Mouse (Mus musculus) forebrain, embryonic 14.5 days (tissue): Measurements from ENCODE around the gene Hecw2. TPM values are rescaled to one million over a fixed set of nuclear protein-coding genes. Genes with fewer than 3 reads are reported as not detected.
A peak's percentile ranks its signal among the peaks of the same experiment; 100 is the strongest.

Source experiments
- ATAC-seq: fragments of 200-750 bp; cut with Nextera tagmentation; 2 replicates; pipeline ENCODE4 v1.8.0; 2017; ENCODE audit warnings: mild to moderate bottlenecking, moderate library complexity
- DNase-seq: peaks from one replicate; pipeline ENCODE4 v3.0.0-alpha.2; 2015; ENCODE audit warnings: low spot score
- H3K27ac ChIP-seq: fragments of 300-500 bp; sonication (generic); 2 replicates; pipeline ENCODE4 v1.5.1; 2014; ENCODE audit warnings: low read depth, mild to moderate bottlenecking, control low read depth, low read length, moderate library complexity
- H3K27me3 ChIP-seq: fragments of 300-500 bp; sonication (generic); replicated peaks from 2 replicates; pipeline ENCODE4 v1.6.1; 2014; ENCODE audit warnings: low read length, control low read depth, mixed read lengths; ENCODE audit not compliant: control insufficient read depth, insufficient read depth
- H3K36me3 ChIP-seq: fragments of 300-500 bp; sonication (generic); 2 replicates; pipeline ENCODE4 v1.6.1; 2014; ENCODE audit warnings: low read length, control low read depth; ENCODE audit not compliant: control insufficient read depth, insufficient read depth
- H3K4me1 ChIP-seq: fragments of 300-500 bp; sonication (generic); 2 replicates; pipeline ENCODE4 v1.6.1; 2014; ENCODE audit warnings: antibody characterized with exemption, low read length, control low read depth; ENCODE audit not compliant: control insufficient read depth, insufficient read depth
- H3K4me2 ChIP-seq: fragments of 300-500 bp; sonication (generic); 2 replicates; pipeline ENCODE4 v1.6.1; 2014; ENCODE audit warnings: mild to moderate bottlenecking, control low read depth, low read length
- H3K4me3 ChIP-seq: fragments of 300-500 bp; sonication (generic); 2 replicates; pipeline ENCODE4 v1.5.1; 2014; ENCODE audit warnings: low read depth, low read length, control low read depth
- H3K9ac ChIP-seq: fragments of 300-500 bp; sonication (generic); 2 replicates; pipeline ENCODE4 v1.6.1; 2014; ENCODE audit warnings: mild to moderate bottlenecking, low read length, control low read depth, moderate library complexity
- H3K9me3 ChIP-seq: fragments of 300-500 bp; sonication (generic); replicated peaks from 2 replicates; pipeline ENCODE4 v1.6.1; 2016; ENCODE audit warnings: low read length, control low read depth, mixed read lengths; ENCODE audit not compliant: control insufficient read depth
- WGBS: fragments of 180-500 bp; shearing (Covaris S2); extraction: QIAGEN DNeasy Blood & Tissue Kit; methylation state at CpG from one replicate; pipeline ENCODE4 v1.1.7; 2014; 5-methylcytosine and 5-hydroxymethylcytosine counted together
- polyA plus RNA-seq: library from polyadenylated mRNA; unstranded; fragments of >200 nt; fragmentation: Nextera tagmentation; extraction: Ambion mirVana; gene quantifications from 2 replicates; pipeline ENCODE4 v1.2.1, GENCODE M21; 2014

Hecw2 gene
- polyA plus RNA-seq, 1 experiment from 2014 or later: 1.7 TPM

DNA sequence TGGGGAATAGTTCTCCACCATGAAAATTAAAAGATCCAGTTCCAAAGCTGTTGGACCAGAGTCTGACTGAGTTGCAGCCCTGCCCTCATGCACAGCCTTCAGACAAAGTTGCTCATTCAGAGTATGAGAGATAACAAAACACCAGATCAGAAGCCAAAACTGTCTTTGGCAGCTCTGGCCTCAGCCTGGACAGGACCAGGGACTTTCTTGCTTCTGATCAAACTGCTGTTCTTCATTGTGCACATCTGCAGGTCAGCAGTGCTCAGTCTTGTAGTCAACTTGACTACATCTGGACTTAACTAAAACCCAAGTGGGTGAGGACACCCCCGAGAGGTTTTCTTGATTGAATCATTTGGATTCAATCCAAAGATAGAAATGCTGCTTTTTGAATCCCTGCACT lies 120.5 kb downstream of the Hecw2 start:
- Histone ChIP-seq H3K36me3 (no peaks in the 10 kb centered on the region), H3K4me1 (no peaks in the 10 kb centered on the region), H3K4me3 (no peak overlapping the region), H3K9ac (no peak overlapping the region), H3K9me3 (no peaks in the 10 kb centered on the region), H3K27ac (no peak overlapping the region), H3K4me2 (no peak overlapping the region), H3K27me3 (no peaks in the 10 kb centered on the region)
- 63% methylated on average over 1 of the region's 1 CpGs for WGBS
- no peak for DNase-seq
- no peak for ATAC-seq

- DNase-seq: no peak
- Histone ChIP-seq H3K9ac (no peak overlapping the region), H3K4me2 (no peak overlapping the region), H3K4me3 (no peak overlapping the region), H3K27me3 (no peaks in the 10 kb centered on the region), H3K4me1 (no peaks in the 10 kb centered on the region), H3K36me3 (no peaks in the 10 kb centered on the region), H3K27ac (no peak overlapping the region), H3K9me3 (no peaks in the 10 kb centered on the region)
- 87% methylated on average over 2 of the region's 2 CpGs for WGBS
- no peak for ATAC-seq
These were observed 124.8 kb downstream of the Hecw2 start for GRCm38 (mm10) chr1:54070121-54070520.

DNA sequence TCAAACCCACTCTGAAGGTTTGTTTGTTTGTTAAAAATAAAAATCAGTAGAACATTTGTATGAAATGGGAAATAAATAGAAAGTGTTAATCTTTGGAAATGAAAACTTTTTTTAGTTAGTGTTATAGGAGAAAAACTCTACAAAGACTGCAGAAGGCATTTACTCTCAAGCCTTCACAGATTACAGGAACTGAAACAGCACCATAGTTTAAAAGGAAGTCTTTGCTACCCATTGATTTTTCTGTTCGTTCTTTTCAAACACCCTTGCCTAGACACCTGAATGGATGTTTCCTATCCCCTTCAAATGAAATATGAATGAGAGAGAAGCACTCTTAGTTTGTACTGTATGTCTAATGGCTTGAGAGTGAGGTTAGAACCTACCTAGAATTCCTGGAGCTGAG lies 126.7 kb downstream of the Hecw2 start:
- H3K27ac ChIP-seq: no peak overlapping the region
- no peaks in the 10 kb centered on the region for H3K27me3 ChIP-seq
- no peak overlapping the region for H3K9ac ChIP-seq
- H3K4me1 ChIP-seq: no peaks in the 10 kb centered on the region
- H3K4me2 ChIP-seq: no peak overlapping the region
- no peaks in the 10 kb centered on the region for H3K9me3 ChIP-seq
- DNase-seq: no peak
- no peak overlapping the region for H3K4me3 ChIP-seq
- no peak for ATAC-seq
- H3K36me3 ChIP-seq: no peaks in the 10 kb centered on the region
- 83% methylated on average over 1 of the region's 1 CpGs for WGBS

GRCm38 (mm10) chr1:54065434-54065833 lies 129.5 kb downstream of the Hecw2 start:
- Histone ChIP-seq H3K9ac (no peak overlapping the region), H3K36me3 (no peaks in the 10 kb centered on the region), H3K9me3 (no peaks in the 10 kb centered on the region), H3K27ac (no peak overlapping the region), H3K4me3 (no peak overlapping the region), H3K27me3 (no peaks in the 10 kb centered on the region), H3K4me2 (no peak overlapping the region), H3K4me1 (no peaks in the 10 kb centered on the region)
- WGBS: 47% methylated on average over 1 of the region's 1 CpGs
- DNase-seq (no peak), ATAC-seq (no peak)

DNA sequence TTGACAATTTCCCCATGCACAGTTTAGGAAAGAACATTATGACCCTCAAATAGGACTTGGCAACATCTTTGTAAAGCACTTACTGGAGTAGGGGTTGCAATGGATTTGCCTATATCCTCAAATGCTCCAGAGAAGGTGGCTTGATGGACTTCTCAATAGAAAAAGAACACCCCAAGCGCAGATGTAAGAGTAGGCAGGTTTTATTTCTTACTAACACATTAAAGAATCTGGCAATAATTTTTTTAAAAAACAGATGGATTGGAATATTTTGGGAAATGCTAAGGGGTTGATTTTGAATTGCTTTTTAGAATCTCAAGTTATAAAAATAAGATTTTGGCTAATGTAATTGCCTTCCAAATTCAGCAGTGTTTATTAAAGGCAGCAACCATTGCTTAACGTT lies 133.9 kb downstream of the Hecw2 start:
- Histone ChIP-seq H3K9ac (no peak overlapping the region), H3K27ac (no peak overlapping the region), H3K4me1 (no peaks in the 10 kb centered on the region), H3K9me3 (no peaks in the 10 kb centered on the region), H3K4me2 (no peak overlapping the region), H3K4me3 (no peak overlapping the region), H3K27me3 (no peaks in the 10 kb centered on the region), H3K36me3 (no peaks in the 10 kb centered on the region)
- 93% methylated on average over 2 of the region's 2 CpGs for WGBS
- no peak for DNase-seq
- ATAC-seq: no peak

DNA sequence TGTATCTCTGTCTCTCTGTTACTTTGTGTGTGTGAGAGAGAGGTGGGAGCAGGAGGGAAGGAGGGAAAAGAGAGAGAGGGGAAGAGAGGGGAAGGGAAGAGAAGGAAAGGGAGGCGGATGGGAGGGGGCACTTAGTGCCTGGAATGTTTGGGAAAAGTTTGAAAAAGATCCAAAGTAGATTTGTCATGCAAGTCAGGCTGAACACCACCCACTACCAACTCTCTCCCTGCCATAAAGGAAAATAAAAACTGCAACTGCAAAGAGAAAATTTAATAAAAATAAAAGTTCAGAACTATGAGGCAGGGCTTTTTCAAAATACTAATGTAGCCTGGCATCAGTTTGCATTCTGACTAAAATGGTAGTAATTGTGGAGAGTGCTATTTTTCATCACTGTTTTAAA lies 135.2 kb downstream of the Hecw2 start:
- ATAC-seq: no peak
- Histone ChIP-seq H3K9me3 (no peaks in the 10 kb centered on the region), H3K9ac (no peak overlapping the region), H3K4me3 (no peak overlapping the region), H3K27me3 (no peaks in the 10 kb centered on the region), H3K4me1 (no peaks in the 10 kb centered on the region), H3K36me3 (no peaks in the 10 kb centered on the region), H3K4me2 (no peak overlapping the region), H3K27ac (no peak overlapping the region)
- DNase-seq: no peak
- WGBS: 100% methylated on average over 1 of the region's 1 CpGs

- H3K4me2 ChIP-seq: no peak overlapping the region
- H3K27me3 ChIP-seq: no peaks in the 10 kb centered on the region
- DNase-seq (no peak), ATAC-seq (no peak)
- no peak overlapping the region for H3K9ac ChIP-seq
- no peaks in the 10 kb centered on the region for H3K36me3 ChIP-seq
- no peak overlapping the region for H3K4me3 ChIP-seq
- no peaks in the 10 kb centered on the region for H3K9me3 ChIP-seq
- H3K4me1 ChIP-seq: no peaks in the 10 kb centered on the region
- no peak overlapping the region for H3K27ac ChIP-seq
These were observed 142.2 kb downstream of the Hecw2 start for GRCm38 (mm10) chr1:54052771-54053170.

- Histone ChIP-seq H3K9me3 (no peaks in the 10 kb centered on the region), H3K27ac (no peak overlapping the region), H3K9ac (no peak overlapping the region), H3K4me3 (no peak overlapping the region), H3K36me3 (no peaks in the 10 kb centered on the region), H3K27me3 (no peaks in the 10 kb centered on the region), H3K4me2 (no peak overlapping the region), H3K4me1 (no peaks in the 10 kb centered on the region)
- WGBS: 78% methylated on average over 1 of the region's 1 CpGs
- ATAC-seq: no peak
- no peak for DNase-seq
These were observed 148.0 kb downstream of the Hecw2 start for GRCm38 (mm10) chr1:54046923-54047322.

DNA sequence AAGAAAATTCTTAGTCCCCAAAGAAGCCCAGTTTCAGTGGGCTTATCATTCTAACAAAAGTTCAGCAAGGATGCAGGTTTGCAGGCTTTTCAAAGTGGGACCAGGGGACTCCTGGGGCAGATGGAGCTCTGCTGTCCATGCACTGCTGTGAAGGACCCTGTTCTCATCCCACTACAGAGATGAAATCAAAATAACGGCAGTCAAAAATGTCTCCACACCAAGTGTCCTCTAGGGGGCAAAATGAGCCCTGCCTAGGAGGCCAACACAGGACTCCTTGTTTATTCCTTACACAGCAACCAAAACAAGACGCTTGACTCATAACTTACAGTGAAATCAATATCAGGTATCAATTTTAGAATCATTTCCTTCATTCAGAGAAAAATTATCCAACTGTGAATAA lies 155.9 kb downstream of the Hecw2 start:
- Histone ChIP-seq H3K4me3 (no peak overlapping the region), H3K4me2 (no peak overlapping the region), H3K27ac (no peak overlapping the region), H3K36me3 (no peaks in the 10 kb centered on the region), H3K9me3 (no peaks in the 10 kb centered on the region), H3K4me1 (no peaks in the 10 kb centered on the region), H3K27me3 (no peaks in the 10 kb centered on the region), H3K9ac (no peak overlapping the region)
- no peak for ATAC-seq
- 43% methylated on average over 2 of the region's 2 CpGs for WGBS
- peak; percentile 37 for DNase-seq

GRCm38 (mm10) chr1:54017686-54018085 lies 177.3 kb downstream of the Hecw2 start:
- Histone ChIP-seq H3K9ac (no peak overlapping the region), H3K27me3 (no peaks in the 10 kb centered on the region), H3K4me2 (no peak overlapping the region), H3K4me1 (no peaks in the 10 kb centered on the region), H3K27ac (no peak overlapping the region), H3K9me3 (no peaks in the 10 kb centered on the region), H3K4me3 (no peak overlapping the region), H3K36me3 (no peaks in the 10 kb centered on the region)
- DNase-seq (no peak), ATAC-seq (no peak)
- 82% methylated on average over 2 of the region's 2 CpGs for WGBS
